Mouse (Mus musculus): ENCODE measurements around the gene Cdc37l1. TPM values are rescaled to one million over a fixed set of nuclear protein-coding genes. Genes with fewer than 3 reads are reported as not detected.

Cdc37l1 gene
- polyA plus RNA-seq (2012; rRNA removed; ENCODE audit: low replicate concordance): 8.5 and 15.4 TPM in 2 replicates

GRCm38 (mm10) chr19:28990194-28990589 is at the start of gene Cdc37l1:
Gene Cdc37l1, plus strand, starts transcription at chr19:28990352.

GRCm38 (mm10) chr19:28963842-28964551 is 26.2 kb upstream of the Cdc37l1 start, which contains the start of gene Plpp6:
Gene Plpp6, plus strand, starts transcription at chr19:28963953.

GRCm38 (mm10) chr19:28967652-28968051 is 22.5 kb upstream of the Cdc37l1 start, which contains the start of gene 4430402I18Rik:
Gene 4430402I18Rik, minus strand, starts transcription at chr19:28967800.

GRCm38 (mm10) chr19:29047334-29048170 is 57.4 kb downstream of the Cdc37l1 start, which contains the start of gene Ak3:
Gene Ak3, minus strand, starts transcription at chr19:29047961.

Other genes with a start within 250 kb of the Cdc37l1 start
- 1.3 and 2.3 TPM in 2 replicates for gene Slc1a1, start 155.3 kb upstream of the Cdc37l1 start, polyA plus RNA-seq (2012; rRNA removed; ENCODE audit: low replicate concordance)
- 9.8 and 19.0 TPM in 2 replicates for gene Plpp6, start 26.4 kb upstream of the Cdc37l1 start, polyA plus RNA-seq (2012; rRNA removed; ENCODE audit: low replicate concordance)
- 1.9 and 4.6 TPM in 2 replicates for gene 4430402I18Rik, start 22.6 kb upstream of the Cdc37l1 start, polyA plus RNA-seq (2012; rRNA removed; ENCODE audit: low replicate concordance)
- 94.7 and 111 TPM in 2 replicates for gene Ak3, start 57.6 kb downstream of the Cdc37l1 start, polyA plus RNA-seq (2012; rRNA removed; ENCODE audit: low replicate concordance)
- 19.6 and 30.1 TPM in 2 replicates for gene Rcl1, start 111.0 kb downstream of the Cdc37l1 start, polyA plus RNA-seq (2012; rRNA removed; ENCODE audit: low replicate concordance)